Mouse (Mus musculus) erythroblast, embryonic 14.5 days (primary cell): ENCODE measurements around the gene Uba7.

ENCODE experiments used
- GATA1 ChIP-seq: IDR thresholded peaks from 2 replicates; pipeline ENCODE4 v1.6.1; 2012; ENCODE audit warnings: low read length, inconsistent platforms, mixed read lengths
- TAL1 ChIP-seq: IDR thresholded peaks from 3 replicates; pipeline ENCODE4 v1.6.1; 2012; ENCODE audit warnings: low read length, inconsistent platforms, mixed read lengths

GRCm38 (mm10) chr9:108001922-108002770 is 26.8 kb downstream of the Uba7 start, which contains the start of gene Ip6k1:
- TF ChIP-seq GATA1, result no peak
- no peak for TF ChIP-seq TAL1
